Mouse (Mus musculus) kidney, adult 8-10 months (tissue): ENCODE data around the gene Mrps10.

ENCODE experiments used
- DNase-seq, 2 experiments: peaks; one replicate each; pipeline ENCODE4 v3.0.0; 2022

Gene Mrps10

DNA sequence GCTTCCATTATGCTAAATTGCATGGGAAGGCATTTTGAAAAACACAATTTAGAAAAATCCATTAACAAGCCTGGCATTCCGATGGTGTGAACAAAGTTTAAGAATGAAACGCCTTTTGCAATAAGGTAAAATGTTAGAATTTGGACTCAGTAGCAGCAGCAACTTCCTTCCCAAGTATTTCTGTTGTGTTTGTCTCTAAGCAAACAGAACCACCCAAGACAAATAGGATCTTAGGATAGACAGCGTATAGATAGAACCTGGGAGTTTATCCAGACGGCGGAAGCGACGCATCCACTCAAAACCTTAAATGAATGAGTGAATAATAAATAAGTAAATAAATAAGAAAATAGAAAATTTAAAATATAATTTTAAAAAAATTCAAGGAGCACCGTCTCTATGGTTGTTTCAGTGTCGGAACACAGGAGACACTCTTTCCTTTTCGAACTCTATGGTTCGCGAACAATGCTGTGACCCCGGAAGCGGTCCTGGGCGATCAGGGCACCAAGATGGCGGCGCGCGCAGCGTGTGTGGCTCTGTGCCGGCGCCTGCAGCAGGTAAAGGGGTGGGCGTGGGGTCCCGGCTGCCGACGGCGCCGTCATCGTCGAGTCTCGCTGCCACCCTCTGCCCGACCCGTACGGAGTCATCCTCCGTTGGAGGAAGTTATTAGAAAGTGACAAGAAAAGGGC, at the start of gene Mrps10:
Mrps10 (plus strand) TSS at position 487 of the 686 bp plus-strand sequence.
- DNase-seq: peak; percentile 86

DNA sequence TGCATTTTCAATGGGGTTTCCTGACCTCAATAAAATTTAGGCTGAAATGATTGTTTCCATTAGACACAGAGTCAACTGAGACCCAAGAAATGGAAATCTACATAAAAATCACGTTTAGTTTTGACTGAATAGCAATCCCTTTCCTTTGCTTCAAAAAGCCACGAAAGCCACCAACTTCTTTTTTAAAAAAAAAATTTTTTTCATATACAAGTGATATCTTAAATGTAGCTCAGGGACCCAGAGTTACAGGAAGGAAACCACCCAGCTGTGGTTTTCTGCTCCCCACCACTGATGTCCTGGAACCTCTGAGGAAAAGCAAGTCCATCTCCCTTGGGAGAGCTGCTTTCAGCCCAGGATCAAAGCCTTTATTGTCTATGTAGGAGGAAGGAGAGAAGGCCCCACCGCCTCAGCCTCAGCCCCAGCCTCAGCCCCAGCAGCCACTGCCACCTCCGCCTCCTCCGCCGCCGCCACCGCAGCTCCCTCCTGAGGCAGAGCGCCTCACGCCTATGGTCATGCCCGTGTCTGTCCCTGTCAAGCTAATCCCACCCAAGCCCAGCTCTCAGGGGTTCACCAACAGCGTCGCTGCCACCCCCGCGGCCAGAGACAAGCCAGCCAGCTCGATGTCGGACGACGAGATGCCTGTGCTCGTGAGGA, 49.6 kb upstream of the Mrps10 start:
- no peak for DNase-seq

DNA sequence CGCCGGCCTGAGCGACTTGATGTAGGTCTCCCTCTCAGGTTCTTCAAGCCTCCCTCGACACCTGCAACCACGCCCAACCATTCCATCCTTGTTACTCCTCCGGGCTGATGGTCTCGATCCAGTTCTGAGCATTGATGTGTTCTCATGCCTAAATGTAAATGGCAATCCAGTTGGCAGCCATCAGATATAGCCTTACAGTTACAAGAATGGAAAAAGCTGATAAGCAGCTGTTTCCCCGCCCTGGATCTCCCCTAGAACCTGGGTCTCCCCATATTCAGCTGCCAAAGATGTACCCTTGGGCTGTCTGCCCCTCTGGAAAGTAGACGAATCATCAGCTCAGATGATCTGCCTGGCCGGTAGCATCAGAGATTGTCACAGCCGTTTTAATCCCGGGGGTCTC, 48.9 kb upstream of the Mrps10 start:
- DNase-seq: no peak

DNA sequence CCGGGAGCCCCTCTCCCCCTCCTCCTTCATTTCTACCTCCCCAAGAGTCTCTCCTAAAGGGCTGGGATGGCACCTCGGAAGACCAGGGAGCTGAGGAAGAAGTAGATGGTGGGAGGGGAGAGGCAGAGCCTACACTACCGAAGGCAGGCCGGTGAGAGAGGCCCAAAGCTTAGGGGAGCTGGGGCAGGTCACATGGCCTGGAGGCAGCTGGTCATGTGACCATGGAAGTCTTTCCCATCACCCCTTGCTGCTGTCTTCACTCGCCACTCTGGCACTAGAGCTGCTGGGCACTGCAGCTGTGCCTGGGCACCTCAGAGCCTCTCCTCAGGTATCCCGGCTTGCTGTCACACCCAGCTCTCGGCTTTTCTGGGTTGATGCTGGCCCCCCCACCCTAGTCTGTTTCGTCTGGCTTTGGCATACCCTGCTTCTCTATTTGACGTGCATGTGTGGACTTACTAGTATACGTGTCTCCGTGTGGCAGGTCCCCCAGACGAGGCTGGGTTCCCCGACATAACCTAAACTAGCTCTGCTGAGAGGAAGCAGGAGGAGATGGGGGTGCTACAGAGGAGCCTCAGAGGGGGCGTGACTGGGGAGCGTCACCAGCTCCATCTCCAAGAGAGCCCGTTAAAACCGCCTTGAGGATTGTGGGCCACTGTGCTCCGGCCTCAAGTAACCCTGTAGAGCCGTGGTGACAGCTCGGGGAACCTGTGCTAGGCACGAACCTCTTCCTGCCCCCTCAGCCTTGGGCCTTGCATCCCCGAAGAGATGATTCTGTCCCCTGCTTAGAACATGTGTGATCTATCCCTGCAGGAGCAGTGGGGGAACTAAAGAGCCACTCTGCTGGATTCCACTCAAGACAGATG, 46.3 kb upstream of the Mrps10 start:
- no peak for DNase-seq

DNA sequence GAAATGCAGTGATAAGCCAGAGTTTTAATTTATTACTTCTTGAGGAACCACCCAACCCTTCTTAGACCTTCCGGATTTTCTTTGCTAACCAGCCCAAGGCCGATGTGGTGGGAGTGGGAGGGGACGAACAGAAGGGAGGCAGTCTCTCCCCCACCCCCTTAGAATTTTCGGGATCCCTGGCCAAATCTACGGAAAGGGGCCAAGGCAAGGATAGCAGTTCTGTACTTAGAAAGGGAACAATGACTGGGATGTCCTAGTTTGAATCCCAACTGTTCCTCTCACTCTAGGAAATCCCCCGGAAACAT, 45.7 kb upstream of the Mrps10 start:
- no peak for DNase-seq

DNA sequence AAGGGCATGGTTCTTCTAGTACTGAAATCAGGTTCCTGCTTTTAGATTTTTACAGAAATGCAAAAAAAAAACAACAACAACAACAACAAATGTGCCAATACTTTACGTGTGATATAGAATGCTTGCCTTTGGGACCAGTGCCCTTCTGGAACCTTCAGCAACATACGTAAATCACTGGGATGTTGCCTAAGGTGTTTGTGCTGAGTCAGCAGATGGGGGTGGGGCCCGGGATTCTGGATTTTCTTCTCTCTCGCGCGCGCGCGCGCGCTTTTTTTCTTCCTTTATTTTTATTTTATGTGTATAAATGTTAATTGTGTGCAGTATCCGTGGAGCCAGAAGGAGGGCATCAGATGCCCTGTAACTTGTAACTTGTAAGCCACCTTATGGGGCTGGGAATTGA, 41.1 kb upstream of the Mrps10 start:
- DNase-seq: no peak

DNA sequence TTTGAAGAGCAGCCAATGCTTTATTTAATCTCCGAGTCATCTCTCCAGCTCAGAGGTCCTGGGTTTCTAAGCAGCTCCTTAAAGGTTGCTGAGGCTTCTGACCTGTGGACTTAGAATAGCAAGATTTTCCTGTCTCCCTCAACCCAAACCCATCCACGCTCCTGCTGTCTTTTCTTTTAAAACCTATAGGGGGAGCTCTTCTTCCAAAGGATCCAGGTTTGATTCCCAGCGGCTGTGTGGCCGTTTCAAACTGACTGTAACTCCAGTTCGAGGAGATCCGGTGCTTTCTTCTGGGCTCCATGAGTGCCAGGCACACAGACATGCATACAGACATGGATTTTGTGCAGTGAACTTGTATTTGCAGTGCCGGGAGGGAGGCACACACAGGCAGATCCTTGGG, 40.7 kb upstream of the Mrps10 start:
- no peak for DNase-seq

DNA sequence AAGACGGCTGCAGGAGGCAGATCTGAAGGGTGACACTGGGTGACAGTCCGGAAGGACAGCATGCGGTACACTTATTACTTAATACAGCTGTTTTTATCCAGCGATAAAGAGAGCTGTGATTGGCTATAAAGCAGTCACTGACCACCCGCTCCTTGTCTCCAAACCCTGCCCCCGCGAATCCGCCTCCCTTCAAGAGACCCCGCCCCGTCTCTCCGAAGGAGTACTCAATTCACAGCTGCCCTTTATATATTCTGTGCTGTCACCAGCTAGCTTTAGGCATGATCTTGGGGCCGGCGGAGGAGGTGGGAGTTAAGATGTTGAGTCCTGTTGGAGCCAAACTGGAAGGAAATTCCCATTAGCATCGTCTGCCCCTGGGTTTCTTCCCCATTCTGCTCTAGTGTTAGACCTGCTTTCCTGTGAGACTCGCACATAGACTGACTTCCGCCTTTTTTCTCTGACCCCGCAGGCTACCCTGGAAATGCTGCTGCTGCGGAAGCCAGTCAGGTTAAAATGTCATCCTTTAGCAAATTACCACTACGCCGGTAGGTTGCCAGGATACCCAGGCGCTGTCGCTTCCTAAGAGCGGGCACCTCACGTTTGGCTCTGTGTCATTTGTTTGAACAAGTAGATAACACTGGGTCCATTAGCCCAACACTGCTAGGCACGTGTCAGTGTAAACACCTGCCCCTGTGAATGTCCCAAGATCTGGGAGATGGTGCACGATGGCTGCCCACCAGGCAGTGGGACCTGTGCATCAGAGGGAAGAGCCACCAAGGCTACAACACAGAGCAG, 39.9 kb upstream of the Mrps10 start:
- no peak for DNase-seq

DNA sequence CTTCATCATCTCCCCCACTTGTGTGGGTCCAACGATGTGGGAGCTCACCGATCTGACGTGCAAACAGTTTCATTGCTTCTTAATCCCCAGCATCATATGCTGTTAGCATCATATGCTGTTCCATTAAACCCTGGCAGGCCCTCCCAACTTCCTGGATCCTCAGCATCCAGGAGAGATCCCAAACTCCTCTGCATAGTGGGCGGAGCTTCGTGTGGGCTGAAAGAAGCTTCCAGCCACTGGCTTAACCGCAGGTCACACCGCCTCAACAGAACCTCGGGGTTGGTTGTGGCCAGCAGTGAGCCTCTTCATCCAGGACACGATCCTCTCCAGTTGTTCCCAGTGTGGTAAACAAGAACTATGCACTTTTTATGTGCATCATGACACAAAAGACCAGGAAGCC, 38.1 kb upstream of the Mrps10 start:
- DNase-seq: no peak

DNA sequence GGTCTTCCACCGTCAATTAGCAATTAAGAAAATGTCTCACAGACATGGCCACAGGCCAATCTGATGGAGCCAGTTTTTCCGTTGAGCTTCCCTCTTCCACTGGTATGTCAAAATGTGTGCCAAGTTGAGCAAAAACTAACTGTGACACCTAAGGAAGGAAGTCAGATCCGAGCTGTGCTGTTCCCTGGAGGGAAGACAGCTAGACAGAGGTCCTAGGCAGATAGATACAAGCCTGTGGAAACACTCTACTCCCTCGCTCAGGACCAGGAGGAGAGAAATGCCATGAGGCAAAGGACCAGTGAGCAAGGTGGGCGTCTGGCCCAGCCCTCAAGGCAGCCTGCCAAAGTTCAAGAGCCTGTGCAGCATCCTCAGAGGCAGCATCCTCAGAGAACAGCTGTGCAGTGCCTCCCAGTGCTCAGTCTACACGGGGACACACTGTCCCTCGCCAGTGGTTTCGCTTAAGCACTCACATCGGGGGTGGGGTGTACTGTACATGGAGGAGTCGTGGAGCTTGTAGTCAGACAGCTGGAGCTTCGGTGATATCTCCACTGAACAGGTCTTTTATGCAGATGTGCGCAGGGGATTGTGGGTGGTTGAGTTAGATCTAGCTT, 36.6 kb upstream of the Mrps10 start:
- DNase-seq: peak; percentile 31 to 32

DNA sequence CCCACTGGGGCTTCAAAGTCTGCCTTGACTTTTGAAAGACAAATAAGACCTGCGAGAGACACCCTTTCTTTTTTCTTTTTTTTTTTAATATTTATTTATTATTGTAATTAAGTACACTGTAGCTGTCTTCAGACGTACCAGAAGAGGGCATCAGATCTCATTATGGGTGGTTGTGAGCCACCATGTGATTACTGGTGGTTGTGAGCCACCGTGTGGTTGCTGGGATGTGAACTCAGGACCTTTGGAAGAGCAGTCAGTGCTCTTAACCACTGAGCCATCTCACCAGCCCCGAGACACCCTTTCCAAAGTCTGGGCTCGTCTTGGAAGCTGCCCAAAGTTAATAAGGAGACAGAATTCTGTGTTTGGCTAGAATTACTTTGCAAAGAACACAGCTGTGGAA, 36.0 kb upstream of the Mrps10 start:
- DNase-seq: peak; percentile 18 to 29

DNA sequence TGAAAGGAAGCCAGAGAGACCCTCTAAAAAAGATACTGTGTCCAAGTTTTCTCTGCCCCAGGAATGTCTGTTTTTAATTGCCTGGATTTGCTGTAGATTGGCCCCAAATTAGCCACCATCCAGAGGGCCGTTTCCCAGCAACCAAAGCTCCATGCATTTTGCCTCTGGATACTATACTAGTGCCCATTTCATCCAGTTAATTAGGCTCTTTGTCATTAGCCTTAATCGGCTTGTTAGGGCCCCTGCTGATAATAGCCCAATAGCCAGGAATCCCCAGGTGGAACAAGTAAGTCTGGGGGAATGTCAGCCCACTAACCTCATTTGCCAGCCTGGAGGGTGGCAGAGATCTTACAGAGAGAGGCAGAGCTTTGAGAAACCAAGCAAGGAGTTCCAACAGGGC, 35.3 kb upstream of the Mrps10 start:
- no peak for DNase-seq

DNA sequence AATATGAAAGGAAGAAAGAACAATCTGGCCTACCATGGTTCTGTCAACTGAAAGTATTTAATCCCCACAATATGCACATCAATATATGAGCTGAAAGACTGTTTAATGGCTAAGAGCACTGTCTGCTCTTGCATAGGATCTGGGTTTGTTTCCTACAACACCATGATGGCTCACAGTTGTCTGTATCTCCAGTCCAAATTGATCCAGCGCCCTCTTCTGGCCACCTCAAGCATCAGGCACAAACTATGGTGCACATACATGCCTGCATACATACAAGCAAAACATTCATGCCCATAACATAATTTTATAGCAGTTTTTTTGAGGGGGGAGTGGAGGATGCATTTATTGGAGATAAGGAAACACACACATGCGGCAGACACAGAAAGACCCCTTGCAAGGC, 25.6 kb upstream of the Mrps10 start:
- no peak for DNase-seq

DNA sequence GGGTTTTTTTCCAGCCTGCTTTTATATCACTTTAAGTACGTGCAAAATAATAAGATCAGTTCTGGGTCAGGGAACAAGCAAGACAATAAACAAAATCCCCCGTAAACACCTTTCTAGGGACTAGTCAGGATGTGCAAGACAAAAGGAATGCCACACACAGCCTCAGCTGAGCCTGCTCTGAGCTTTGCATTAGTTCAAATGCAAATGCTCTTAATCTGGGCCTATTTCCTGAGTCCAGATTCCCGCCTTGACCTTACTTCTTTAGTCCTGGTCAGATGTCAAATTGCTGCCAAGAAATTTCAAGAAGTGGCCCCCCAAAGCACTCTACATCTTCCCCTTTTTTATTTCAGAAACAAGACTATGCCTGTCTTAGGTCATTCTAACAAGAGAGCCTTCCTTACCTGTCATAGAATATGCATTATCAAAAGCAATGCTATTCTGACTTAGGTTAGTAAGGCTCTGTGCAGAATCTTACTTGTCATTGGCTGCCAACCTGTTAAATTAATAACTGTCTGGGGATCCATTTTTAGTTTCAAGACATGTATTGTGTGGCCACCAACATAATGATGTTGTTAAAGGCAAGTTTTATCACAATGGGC, 18.9 kb upstream of the Mrps10 start:
- no peak for DNase-seq

DNA sequence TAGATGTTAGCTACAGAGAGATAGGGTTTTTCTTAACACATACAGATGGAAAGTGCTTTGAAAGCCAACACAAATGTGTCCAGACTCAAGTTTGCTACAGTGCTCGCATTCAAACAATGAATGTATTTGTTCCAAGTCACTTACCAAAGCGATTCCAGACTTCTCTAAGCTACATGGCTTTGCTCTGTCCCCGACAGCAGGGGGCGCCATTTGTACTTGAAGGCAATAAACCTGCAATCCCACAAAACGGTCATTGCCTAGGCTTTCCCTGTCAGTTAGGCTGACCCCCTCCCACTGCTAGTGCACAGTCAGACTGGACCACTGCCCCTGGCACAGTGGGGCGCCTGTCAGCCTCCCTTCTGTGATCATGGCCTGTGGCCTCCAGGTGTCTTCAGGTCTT, 8.7 kb upstream of the Mrps10 start:
- peak in 1 of 2 experiments; percentile 52 for DNase-seq

DNA sequence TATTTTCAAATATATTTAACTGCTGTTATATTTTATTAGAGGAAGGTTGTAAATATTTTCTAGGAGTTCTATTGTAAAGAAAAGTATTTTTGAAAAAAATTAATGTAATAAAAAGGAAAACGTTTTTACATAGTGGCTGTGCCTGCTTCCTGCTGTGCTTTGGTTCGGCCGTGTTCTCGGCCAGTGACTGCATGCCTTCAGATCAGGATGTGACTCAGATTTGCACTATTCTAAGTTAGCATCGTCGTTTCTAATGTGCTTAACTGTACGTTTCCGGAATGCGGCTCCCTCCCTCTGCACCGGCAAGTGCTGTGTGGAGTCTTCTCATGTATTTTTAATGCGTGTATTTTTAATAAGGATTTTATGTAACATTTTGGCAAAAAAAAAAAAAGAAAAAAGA, 7.3 kb upstream of the Mrps10 start:
- no peak for DNase-seq

DNA sequence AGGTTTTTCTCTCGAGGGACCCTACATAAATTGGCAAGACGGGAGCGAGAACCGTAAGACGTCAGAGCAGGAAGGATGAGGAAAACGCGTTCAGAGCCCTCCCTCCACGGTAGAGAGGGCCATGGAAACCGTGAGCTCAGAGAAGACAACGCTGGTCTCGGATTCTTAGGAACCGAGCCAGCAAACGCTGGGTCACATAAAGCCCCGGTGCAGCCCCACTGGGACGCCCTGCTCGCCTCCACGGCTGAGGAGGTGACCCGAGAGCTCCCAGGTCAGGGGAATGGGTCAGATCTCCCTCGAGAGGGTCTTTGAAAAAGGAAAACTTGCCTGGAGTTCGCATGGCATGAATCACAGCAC, 378 bp downstream of the Mrps10 start:
- no peak for DNase-seq

DNA sequence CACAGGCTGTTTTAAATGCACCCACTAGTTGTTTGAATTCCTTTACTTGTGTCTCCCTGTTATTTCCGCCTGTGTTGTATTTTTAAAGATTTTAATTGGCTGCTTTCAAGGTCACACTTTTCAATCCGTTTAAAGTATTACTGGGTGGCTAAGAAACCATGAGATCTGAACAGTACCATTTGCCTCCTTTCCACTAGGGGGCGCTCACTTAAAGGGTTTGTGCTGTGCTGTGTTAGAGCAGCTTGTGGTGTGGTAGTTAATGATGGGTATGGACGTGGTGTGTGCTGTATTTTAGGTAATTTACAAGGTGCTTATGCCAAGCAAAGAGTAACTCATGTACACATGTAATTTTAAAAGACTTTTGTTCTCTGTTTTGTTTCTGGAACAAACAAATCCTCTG, 2.8 kb downstream of the Mrps10 start:
- DNase-seq: peak; percentile 71 to 75

DNA sequence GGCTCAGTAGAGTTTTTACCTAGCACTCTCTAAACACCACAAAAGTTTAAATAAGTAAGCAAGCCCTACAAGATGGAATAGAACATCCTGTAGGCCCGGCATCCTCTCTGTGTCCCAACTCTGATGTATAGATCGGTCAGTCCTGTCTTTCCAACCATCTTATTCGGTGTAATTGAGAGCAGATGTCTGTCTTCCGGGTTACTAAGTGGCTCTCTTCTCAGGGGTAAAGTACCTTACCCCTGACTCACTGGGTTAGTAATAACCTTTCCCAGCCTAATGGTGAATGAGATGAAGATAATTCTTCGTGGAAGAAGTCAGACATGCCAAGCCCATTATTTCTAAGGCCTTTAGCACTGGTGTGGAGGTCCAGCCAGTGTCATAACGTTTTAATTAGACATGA, 5.3 kb downstream of the Mrps10 start:
- no peak for DNase-seq

DNA sequence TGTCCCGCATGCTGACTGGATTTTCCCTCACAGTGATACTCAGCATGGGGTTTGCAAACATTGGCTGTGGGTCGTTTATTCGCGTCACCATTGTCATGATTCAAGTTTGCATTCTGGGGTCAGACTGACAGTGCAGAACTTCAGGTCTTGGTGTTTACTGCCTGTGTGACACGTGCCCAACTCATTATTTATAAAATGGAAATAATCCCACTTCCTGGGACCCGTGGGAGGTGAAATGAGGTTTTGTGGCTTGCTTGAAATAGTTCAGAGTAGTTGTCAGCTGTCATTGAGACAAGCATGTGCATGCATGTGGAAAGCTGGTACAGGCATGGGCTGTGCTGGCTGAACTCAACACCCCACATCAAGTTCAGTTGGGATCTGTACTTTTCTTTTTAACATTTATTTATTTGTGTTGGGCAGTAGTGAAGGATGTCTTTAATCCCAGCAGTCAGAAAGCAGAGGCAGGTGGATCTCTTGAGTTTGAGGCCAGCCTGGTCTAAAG, 8.1 kb downstream of the Mrps10 start:
- no peak for DNase-seq

DNA sequence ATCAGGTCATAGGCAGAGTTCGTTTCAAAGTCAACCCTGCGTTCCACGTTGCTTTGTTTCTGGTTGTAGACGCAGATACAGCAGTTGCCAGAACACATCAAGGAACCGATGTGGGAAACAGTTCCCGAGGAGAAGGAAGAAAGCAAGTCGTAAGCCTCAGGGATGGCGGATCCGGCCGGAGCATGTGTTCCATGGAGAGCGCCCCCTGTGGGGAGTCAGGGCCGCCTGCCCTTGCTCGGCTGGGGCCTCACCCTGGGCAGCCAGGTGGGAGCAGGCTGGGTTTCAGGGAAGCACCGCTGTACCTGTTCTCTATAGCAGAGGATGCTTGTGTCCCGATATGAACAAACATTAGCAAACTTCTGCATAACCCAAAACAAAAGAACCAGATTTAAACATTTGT, 9.4 kb downstream of the Mrps10 start:
- no peak for DNase-seq

DNA sequence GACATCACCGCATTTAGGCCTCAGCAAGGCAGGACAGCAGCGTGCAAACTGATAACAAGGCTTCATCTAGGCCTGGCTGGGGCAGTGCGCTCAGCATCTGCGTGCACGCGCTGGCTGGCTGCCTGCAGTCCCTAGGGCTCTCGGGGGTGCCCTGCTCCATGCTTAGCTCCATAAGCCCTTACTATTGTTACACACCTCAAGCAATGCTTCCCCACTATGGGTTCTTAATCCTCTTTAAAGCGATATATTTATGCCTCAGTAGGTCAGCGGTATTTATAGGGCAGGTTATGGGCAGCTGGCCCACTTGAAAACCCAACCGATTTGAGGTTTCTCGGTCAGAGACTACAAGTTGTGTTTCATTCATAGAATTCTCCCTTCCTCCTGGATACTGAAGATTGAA, 13.2 kb downstream of the Mrps10 start:
- no peak for DNase-seq
